Mouse (Mus musculus): ENCODE data around the gene Snx3. TPM values are rescaled to one million over a fixed set of nuclear protein-coding genes. Genes with fewer than 3 reads are reported as not detected.

The Snx3 gene
- polyA plus RNA-seq, 1 experiment from 2014 or later: 334 TPM

DNA sequence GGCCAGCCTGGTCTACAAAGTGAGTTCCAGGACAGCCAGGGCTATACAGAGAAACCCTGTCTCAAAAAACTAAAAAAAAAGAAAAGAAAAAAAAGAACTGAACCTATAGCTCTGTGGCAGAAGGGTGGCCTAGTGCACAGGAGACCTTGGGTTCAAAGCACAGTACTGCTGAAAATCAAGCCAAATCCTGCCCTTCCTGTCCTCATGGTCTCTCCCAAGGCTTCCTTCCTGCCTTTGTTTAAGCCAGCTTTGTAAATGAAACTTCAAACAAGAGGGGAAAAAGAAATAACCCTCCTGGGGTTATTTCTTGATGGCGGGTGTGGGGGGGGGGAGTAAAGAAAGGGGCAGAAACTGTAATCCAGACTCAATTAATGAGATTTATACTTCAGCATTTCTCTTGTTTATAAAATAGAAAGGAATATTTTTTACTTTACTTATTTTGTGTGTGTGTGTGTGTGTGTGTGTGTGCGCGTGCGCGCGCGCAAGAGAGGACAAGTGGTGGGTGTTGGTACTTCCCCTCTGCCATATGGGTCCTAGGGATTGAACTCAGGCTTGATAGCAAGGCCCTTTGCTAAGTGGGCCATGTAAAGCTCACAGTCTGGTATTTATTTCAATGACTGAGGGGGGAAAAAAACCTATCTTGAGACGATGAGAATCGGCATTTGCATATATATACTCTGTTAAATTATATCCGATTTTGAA, 24.9 kb upstream of the Snx3 start:
- no peaks in the 10 kb centered on the region for H3K9me3 ChIP-seq (ENCODE audit: control insufficient read depth, low read length)
- no peaks in the 10 kb centered on the region for H3K27me3 ChIP-seq (replicated peaks; ENCODE audit: control insufficient read depth, insufficient read depth, low read length)
- H3K4me3 ChIP-seq (ENCODE audit: low read depth, low read length): no peak overlapping the region
- DNase-seq (ENCODE audit: low spot score) (no peak), ATAC-seq (replicated peaks; ENCODE audit: low FRiP score, low TSS enrichment, low read depth) (no peak)
- 88% methylated on average over 10 of the region's 10 CpGs for WGBS
- no peak overlapping the region for H3K9ac ChIP-seq (ENCODE audit: low read length)
- peak overlapping the region; percentile 90 for H3K4me2 ChIP-seq (ENCODE audit: low read length)
- peaks cover under 1% of the 10 kb centered on the region; the same call in 1 of the 2 replicates for H3K36me3 ChIP-seq (ENCODE audit: control insufficient read depth, insufficient read depth, low read length)
- H3K4me1 ChIP-seq (replicated peaks; ENCODE audit: control insufficient read depth, insufficient read depth, low read length): peaks cover 10% of the 10 kb centered on the region
- H3K27ac ChIP-seq (ENCODE audit: low read depth): peak overlapping the region; percentile 93; the same call in 1 of the 2 replicates

DNA sequence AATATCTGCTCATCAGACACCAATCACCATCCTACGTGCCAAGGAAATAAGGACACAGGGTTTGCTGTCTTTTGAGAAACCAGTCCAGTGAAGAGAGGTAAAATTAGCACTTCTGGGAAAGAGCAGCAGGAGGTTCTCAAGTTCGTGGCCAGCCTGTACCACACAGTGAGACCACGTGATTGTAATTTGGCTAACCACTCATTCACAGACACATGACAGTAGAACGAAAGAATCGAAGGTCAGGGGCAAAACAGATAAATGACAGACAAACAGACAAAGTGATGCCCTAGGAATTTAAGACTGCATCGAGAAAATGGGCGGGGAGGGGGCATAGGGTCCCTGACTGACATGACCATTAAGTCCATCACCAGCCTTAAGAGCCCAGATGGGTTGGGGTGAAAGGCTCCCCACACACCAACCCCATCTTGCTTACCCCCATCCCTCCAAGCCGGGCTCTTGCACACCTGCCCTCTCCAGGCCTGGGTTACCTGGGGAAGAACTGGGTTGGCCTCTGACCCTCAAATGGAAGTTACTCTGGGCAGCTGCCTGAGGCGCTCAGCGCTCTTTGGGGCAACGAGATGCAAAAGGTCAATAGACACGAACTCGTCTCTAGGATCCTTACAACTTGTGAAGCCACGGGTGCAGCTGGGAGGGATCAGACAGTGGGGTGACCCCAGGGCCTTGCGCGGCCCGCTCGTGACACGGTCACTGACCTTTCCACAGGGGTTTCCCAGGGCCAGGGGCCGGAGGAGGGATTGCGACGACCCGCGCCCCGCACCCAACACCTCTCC, 24.1 kb upstream of the Snx3 start:
- DNase-seq (ENCODE audit: low spot score) (no peak), ATAC-seq (replicated peaks; ENCODE audit: low FRiP score, low TSS enrichment, low read depth) (0 out of 2 replicates have a peak, but pooled peaks have one; percentile 20)
- H3K36me3 ChIP-seq (ENCODE audit: control insufficient read depth, insufficient read depth, low read length): no peaks in the 10 kb centered on the region
- no peaks in the 10 kb centered on the region for H3K9me3 ChIP-seq (ENCODE audit: control insufficient read depth, low read length)
- peak overlapping the region; percentile 89 for H3K9ac ChIP-seq (ENCODE audit: low read length)
- peak overlapping the region; percentile 82 for H3K4me3 ChIP-seq (ENCODE audit: low read depth, low read length)
- peak overlapping the region; percentile 93 for H3K27ac ChIP-seq (ENCODE audit: low read depth)
- peaks cover 10% of the 10 kb centered on the region for H3K4me1 ChIP-seq (replicated peaks; ENCODE audit: control insufficient read depth, insufficient read depth, low read length)
- no peaks in the 10 kb centered on the region for H3K27me3 ChIP-seq (replicated peaks; ENCODE audit: control insufficient read depth, insufficient read depth, low read length)
- peak overlapping the region; percentile 90 for H3K4me2 ChIP-seq (ENCODE audit: low read length)
- WGBS: 11% methylated on average over 25 of the region's 25 CpGs

DNA sequence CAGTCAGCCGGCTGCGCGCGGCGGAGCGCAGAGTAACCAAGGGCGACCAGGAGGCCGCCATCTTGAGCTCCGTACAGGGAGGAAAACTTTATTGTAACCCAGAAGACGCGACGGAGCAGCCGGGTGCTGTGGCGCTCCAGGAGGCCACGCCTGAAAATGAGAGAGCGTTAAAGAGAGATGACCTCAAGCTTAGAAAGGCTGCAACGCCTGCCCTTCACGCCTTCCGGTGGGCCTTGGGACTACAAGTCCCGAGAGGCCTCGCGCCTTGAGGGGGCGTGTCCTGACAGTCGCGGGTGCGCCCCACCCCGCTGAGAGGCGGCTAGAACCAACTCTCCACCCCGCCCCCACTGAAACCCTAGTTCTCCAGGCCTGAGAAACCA, 23.5 kb upstream of the Snx3 start, which contains the start of gene Afg1l:
Gene Afg1l (minus strand): TSS at position 225 of the 380 bp plus-strand sequence.
- WGBS: under 1% methylated on average over 29 of the region's 29 CpGs
- peak; percentile 98 for DNase-seq (ENCODE audit: low spot score)
- peak; percentile 92 for ATAC-seq (replicated peaks; ENCODE audit: low FRiP score, low TSS enrichment, low read depth)

GRCm38 (mm10) chr10:42480719-42481118, 21.1 kb upstream of the Snx3 start:
- Histone ChIP-seq H3K9me3 (ENCODE audit: control insufficient read depth, low read length) (no peaks in the 10 kb centered on the region), H3K4me3 (ENCODE audit: low read depth, low read length) (no peak overlapping the region), H3K36me3 (ENCODE audit: control insufficient read depth, insufficient read depth, low read length) (no peaks in the 10 kb centered on the region), H3K27ac (ENCODE audit: low read depth) (no peak overlapping the region), H3K4me1 (replicated peaks; ENCODE audit: control insufficient read depth, insufficient read depth, low read length) (peaks cover 10% of the 10 kb centered on the region), H3K9ac (ENCODE audit: low read length) (no peak overlapping the region), H3K27me3 (replicated peaks; ENCODE audit: control insufficient read depth, insufficient read depth, low read length) (no peaks in the 10 kb centered on the region), H3K4me2 (ENCODE audit: low read length) (no peak overlapping the region)
- ATAC-seq (replicated peaks; ENCODE audit: low FRiP score, low TSS enrichment, low read depth) (no peak), DNase-seq (ENCODE audit: low spot score) (no peak)
- 61% methylated on average over 4 of the region's 4 CpGs for WGBS

More for the DNA sequence above, 23.5 kb upstream of the Snx3 start, which contains the start of gene Afg1l:
- peaks cover 10% of the 10 kb centered on the region for H3K4me1 ChIP-seq (replicated peaks; ENCODE audit: control insufficient read depth, insufficient read depth, low read length)
- H3K4me3 ChIP-seq (ENCODE audit: low read depth, low read length): peak within 1 kb of the TSS; percentile 82
- no peaks in the 10 kb centered on the region for H3K9me3 ChIP-seq (ENCODE audit: control insufficient read depth, low read length)
- no peaks in the 10 kb centered on the region for H3K27me3 ChIP-seq (replicated peaks; ENCODE audit: control insufficient read depth, insufficient read depth, low read length)
- H3K27ac ChIP-seq (ENCODE audit: low read depth): peak within 1 kb of the TSS; percentile 93
- H3K4me2 ChIP-seq (ENCODE audit: low read length): peak within 1 kb of the TSS; percentile 90
- H3K36me3 ChIP-seq (ENCODE audit: control insufficient read depth, insufficient read depth, low read length): no peaks in the 10 kb centered on the region
- H3K9ac ChIP-seq (ENCODE audit: low read length): peak within 1 kb of the TSS; percentile 89

DNA sequence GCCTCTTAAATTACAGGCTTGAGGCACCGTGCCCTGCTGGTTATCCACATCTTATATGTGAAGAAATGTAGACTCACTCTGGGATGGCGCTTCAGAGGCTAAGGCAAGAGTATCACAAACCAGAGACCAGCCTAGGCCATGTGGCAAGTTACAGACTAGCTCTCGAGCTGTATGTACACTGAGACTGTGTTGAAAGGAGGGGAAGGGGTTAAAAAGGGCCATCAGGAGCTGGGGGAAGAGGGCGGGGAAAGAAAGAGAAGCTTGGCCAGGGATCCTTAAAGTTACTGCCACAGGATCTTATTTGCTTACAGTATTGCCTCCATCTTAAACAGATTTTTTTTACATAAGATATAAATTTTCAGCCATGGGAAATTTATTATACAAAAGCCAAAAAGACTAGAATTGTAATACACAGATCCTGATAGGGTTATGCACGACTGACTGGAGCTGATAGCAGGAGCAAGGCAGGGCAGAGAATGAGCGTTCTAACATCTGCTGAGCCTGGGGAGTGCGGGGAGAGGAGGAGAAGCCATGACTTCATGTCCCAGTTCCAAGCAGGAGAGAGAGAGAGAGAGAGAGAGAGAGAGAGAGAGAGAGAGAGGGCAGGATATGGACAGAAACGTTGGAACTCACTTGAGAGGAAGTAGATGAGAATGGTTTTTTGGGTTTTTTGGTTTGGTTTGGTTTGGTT, 13.1 kb upstream of the Snx3 start:
- no peak for ATAC-seq (replicated peaks; ENCODE audit: low FRiP score, low TSS enrichment, low read depth)
- 27% methylated on average over 8 of the region's 8 CpGs for WGBS

DNA sequence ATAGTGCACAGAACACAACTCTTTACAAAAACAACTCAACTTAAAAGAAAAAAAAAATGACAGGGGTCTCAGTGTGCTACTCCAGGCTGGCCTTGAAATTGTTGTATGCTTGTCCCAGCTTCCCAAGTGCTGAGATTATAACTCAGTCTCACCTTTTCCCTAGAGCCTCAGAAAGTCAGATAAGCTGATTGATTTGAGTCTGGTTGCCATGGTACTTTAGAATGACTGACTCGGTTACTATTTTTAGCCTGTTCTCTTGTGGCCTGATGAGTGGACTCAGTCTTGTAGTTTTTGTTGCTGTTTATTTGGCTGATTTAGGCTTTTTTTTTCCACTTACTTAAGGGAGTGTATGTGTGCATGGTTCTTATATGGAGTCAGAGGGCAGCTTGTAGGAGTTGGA, 10.7 kb upstream of the Snx3 start:
- no peaks in the 10 kb centered on the region for H3K4me1 ChIP-seq (replicated peaks; ENCODE audit: control insufficient read depth, insufficient read depth, low read length)
- WGBS: 46% methylated on average over 1 of the region's 1 CpGs

More for the DNA sequence above, 13.1 kb upstream of the Snx3 start:
- no peak overlapping the region for H3K4me3 ChIP-seq (ENCODE audit: low read depth, low read length)
- no peak overlapping the region for H3K9ac ChIP-seq (ENCODE audit: low read length)
- no peaks in the 10 kb centered on the region for H3K27me3 ChIP-seq (replicated peaks; ENCODE audit: control insufficient read depth, insufficient read depth, low read length)
- no peak overlapping the region for H3K4me2 ChIP-seq (ENCODE audit: low read length)
- no peak for DNase-seq (ENCODE audit: low spot score)
- no peak overlapping the region for H3K27ac ChIP-seq (ENCODE audit: low read depth)
- H3K36me3 ChIP-seq (ENCODE audit: control insufficient read depth, insufficient read depth, low read length): no peaks in the 10 kb centered on the region
- H3K9me3 ChIP-seq (ENCODE audit: control insufficient read depth, low read length): no peaks in the 10 kb centered on the region
- H3K4me1 ChIP-seq (replicated peaks; ENCODE audit: control insufficient read depth, insufficient read depth, low read length): no peaks in the 10 kb centered on the region

DNA sequence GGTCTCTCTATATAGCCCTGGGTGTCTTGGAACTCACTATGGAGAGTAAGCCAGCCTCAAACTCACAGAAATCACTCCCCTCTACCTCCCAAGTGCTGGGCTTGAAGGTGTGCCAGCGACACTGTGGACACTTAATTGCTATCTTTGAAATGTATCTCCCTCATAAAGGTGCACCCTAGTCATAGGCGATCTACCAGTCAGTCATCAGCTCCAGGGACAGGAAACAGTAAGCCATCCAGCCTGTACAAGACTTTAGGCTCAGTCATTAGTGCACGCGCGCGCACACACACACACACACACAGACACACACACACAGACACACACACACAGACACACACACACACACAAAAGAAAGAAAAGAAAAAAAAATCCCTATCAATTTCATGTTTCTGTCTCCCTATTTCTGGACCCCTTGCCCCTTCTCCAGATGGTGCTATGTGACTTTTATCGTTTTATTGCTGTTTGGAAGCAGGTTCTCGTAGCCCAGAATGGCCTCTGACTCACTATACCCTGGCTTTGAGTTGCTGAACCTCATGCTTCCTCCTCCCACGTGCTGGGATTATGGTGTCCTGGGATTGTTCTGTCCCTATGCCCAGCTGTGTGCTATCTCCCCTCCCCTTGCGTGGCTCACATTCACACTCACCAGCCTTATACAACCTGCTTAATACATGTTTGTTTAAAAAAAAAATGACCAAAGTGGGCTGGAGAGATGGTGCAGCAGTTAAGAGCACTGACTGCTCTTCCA, 9.6 kb upstream of the Snx3 start:
- Histone ChIP-seq H3K27me3 (replicated peaks; ENCODE audit: control insufficient read depth, insufficient read depth, low read length) (no peaks in the 10 kb centered on the region), H3K4me1 (replicated peaks; ENCODE audit: control insufficient read depth, insufficient read depth, low read length) (no peaks in the 10 kb centered on the region), H3K9me3 (ENCODE audit: control insufficient read depth, low read length) (no peaks in the 10 kb centered on the region), H3K27ac (ENCODE audit: low read depth) (no peak overlapping the region), H3K36me3 (ENCODE audit: control insufficient read depth, insufficient read depth, low read length) (no peaks in the 10 kb centered on the region), H3K9ac (ENCODE audit: low read length) (no peak overlapping the region), H3K4me3 (ENCODE audit: low read depth, low read length) (no peak overlapping the region), H3K4me2 (ENCODE audit: low read length) (no peak overlapping the region)
- DNase-seq (ENCODE audit: low spot score): no peak
- WGBS: 68% methylated on average over 10 of the region's 10 CpGs
- ATAC-seq (replicated peaks; ENCODE audit: low FRiP score, low TSS enrichment, low read depth): peak; percentile 76

More for the DNA sequence above, 10.7 kb upstream of the Snx3 start:
- Histone ChIP-seq H3K9ac (ENCODE audit: low read length) (no peak overlapping the region), H3K27ac (ENCODE audit: low read depth) (peak overlapping the region; percentile 6; the same call in 1 of the 2 replicates), H3K36me3 (ENCODE audit: control insufficient read depth, insufficient read depth, low read length) (no peaks in the 10 kb centered on the region), H3K9me3 (ENCODE audit: control insufficient read depth, low read length) (no peaks in the 10 kb centered on the region), H3K4me3 (ENCODE audit: low read depth, low read length) (no peak overlapping the region), H3K27me3 (replicated peaks; ENCODE audit: control insufficient read depth, insufficient read depth, low read length) (no peaks in the 10 kb centered on the region), H3K4me2 (ENCODE audit: low read length) (no peak overlapping the region)
- ATAC-seq (replicated peaks; ENCODE audit: low FRiP score, low TSS enrichment, low read depth): no peak
- no peak for DNase-seq (ENCODE audit: low spot score)

- WGBS: 44% methylated on average over 4 of the region's 4 CpGs
- ATAC-seq (replicated peaks; ENCODE audit: low FRiP score, low TSS enrichment, low read depth): no peak
- Histone ChIP-seq H3K4me3 (ENCODE audit: low read depth, low read length) (no peak overlapping the region), H3K27ac (ENCODE audit: low read depth) (peak overlapping the region; percentile 24), H3K4me2 (ENCODE audit: low read length) (no peak overlapping the region), H3K4me1 (replicated peaks; ENCODE audit: control insufficient read depth, insufficient read depth, low read length) (no peaks in the 10 kb centered on the region), H3K9ac (ENCODE audit: low read length) (no peak overlapping the region), H3K27me3 (replicated peaks; ENCODE audit: control insufficient read depth, insufficient read depth, low read length) (no peaks in the 10 kb centered on the region), H3K9me3 (ENCODE audit: control insufficient read depth, low read length) (no peaks in the 10 kb centered on the region), H3K36me3 (ENCODE audit: control insufficient read depth, insufficient read depth, low read length) (no peaks in the 10 kb centered on the region)
- DNase-seq (ENCODE audit: low spot score): no peak
These were observed 8.8 kb upstream of the Snx3 start for GRCm38 (mm10) chr10:42493000-42493399.
